Mouse (Mus musculus) forebrain, embryonic 16.5 days (tissue): ENCODE measurements around the gene Gatad2a. TPM values are rescaled to one million over a fixed set of nuclear protein-coding genes. Genes with fewer than 3 reads are reported as not detected.

Source experiments
- ATAC-seq: fragments of 200-750 bp; cut with Nextera tagmentation; 2 replicates; pipeline ENCODE4 v1.8.0; 2017; ENCODE audit warnings: mild to moderate bottlenecking, moderate library complexity
- H3K27ac ChIP-seq: fragments of 300-500 bp; sonication (generic); 2 replicates; pipeline ENCODE4 v1.5.1; 2014; ENCODE audit warnings: low read length, control low read depth
- H3K27me3 ChIP-seq: fragments of 300-500 bp; sonication (generic); replicated peaks from 2 replicates; pipeline ENCODE4 v1.6.1; 2014; ENCODE audit warnings: low read length; ENCODE audit not compliant: control insufficient read depth, insufficient read depth
- H3K36me3 ChIP-seq: fragments of 300-500 bp; sonication (generic); 2 replicates; pipeline ENCODE4 v1.6.1; 2014; ENCODE audit not compliant: control insufficient read depth, insufficient read depth
- H3K4me1 ChIP-seq: fragments of 300-500 bp; sonication (generic); replicated peaks from 2 replicates; pipeline ENCODE4 v1.6.1; 2014; ENCODE audit warnings: low read length; ENCODE audit not compliant: control insufficient read depth, insufficient read depth
- H3K4me2 ChIP-seq: fragments of 300-500 bp; sonication (generic); 2 replicates; pipeline ENCODE4 v1.6.1; 2014; ENCODE audit warnings: mild to moderate bottlenecking, low read length, control low read depth
- H3K4me3 ChIP-seq: fragments of 300-500 bp; sonication (generic); replicated peaks from 2 replicates; pipeline ENCODE4 v1.5.1; 2014; ENCODE audit warnings: mild to moderate bottlenecking, low read length, control low read depth
- H3K9ac ChIP-seq: fragments of 300-500 bp; sonication (generic); replicated peaks from 2 replicates; pipeline ENCODE4 v1.6.1; 2014; ENCODE audit warnings: low read depth, low read length, control low read depth
- H3K9me3 ChIP-seq: fragments of 300-500 bp; sonication (generic); 2 replicates; pipeline ENCODE4 v1.6.1; 2016; ENCODE audit warnings: low read length; ENCODE audit not compliant: control insufficient read depth
- WGBS: fragments of 180-500 bp; shearing (Covaris S2); extraction: QIAGEN DNeasy Blood & Tissue Kit; methylation state at CpG from one replicate; pipeline ENCODE4 v1.1.7; 2014; 5-methylcytosine and 5-hydroxymethylcytosine counted together
- polyA plus RNA-seq: library from polyadenylated mRNA; unstranded; fragments of >200 nt; fragmentation: Nextera tagmentation; extraction: Ambion mirVana; gene quantifications from 2 replicates; pipeline ENCODE4 v1.2.1, GENCODE M21; 2015

Gene Gatad2a
- polyA plus RNA-seq, 1 experiment from 2014 or later: 22.6 TPM

- Histone ChIP-seq H3K27ac (no peak overlapping the region), H3K36me3 (peaks cover 16% of the 10 kb centered on the region), H3K9me3 (no peaks in the 10 kb centered on the region), H3K4me2 (no peak overlapping the region), H3K27me3 (no peaks in the 10 kb centered on the region), H3K4me1 (peaks cover 7% of the 10 kb centered on the region), H3K9ac (no peak overlapping the region), H3K4me3 (no peak overlapping the region)
- no peak for ATAC-seq
- 46% methylated on average over 5 of the region's 5 CpGs for WGBS
Measured at GRCm38 (mm10) chr8:69915748-69916147, 80.4 kb downstream of the Gatad2a start.

- Histone ChIP-seq H3K9me3 (no peaks in the 10 kb centered on the region), H3K9ac (no peak overlapping the region), H3K4me3 (no peak overlapping the region), H3K36me3 (peaks cover 20% of the 10 kb centered on the region), H3K27ac (no peak overlapping the region), H3K4me1 (no peaks in the 10 kb centered on the region), H3K4me2 (no peak overlapping the region), H3K27me3 (no peaks in the 10 kb centered on the region)
- no peak for ATAC-seq
- WGBS: 92% methylated on average over 4 of the region's 4 CpGs
Measured at GRCm38 (mm10) chr8:69914526-69914925, 81.7 kb downstream of the Gatad2a start.

GRCm38 (mm10) chr8:69912478-69913074 is 83.6 kb downstream of the Gatad2a start:
- Histone ChIP-seq H3K9ac (no peak overlapping the region), H3K4me2 (no peak overlapping the region), H3K36me3 (peaks cover 26% of the 10 kb centered on the region), H3K27ac (no peak overlapping the region), H3K4me1 (no peaks in the 10 kb centered on the region), H3K27me3 (no peaks in the 10 kb centered on the region), H3K4me3 (no peak overlapping the region), H3K9me3 (no peaks in the 10 kb centered on the region)
- WGBS: 88% methylated on average over 12 of the region's 12 CpGs
- ATAC-seq: no peak

GRCm38 (mm10) chr8:69911917-69912316 is 84.3 kb downstream of the Gatad2a start:
- no peak for ATAC-seq
- H3K27ac ChIP-seq: no peak overlapping the region
- H3K36me3 ChIP-seq: peaks cover 26% of the 10 kb centered on the region
- no peaks in the 10 kb centered on the region for H3K9me3 ChIP-seq
- H3K4me3 ChIP-seq: no peak overlapping the region
- no peak overlapping the region for H3K9ac ChIP-seq
- no peaks in the 10 kb centered on the region for H3K27me3 ChIP-seq
- 94% methylated on average over 13 of the region's 13 CpGs for WGBS
- H3K4me1 ChIP-seq: no peaks in the 10 kb centered on the region
- no peak overlapping the region for H3K4me2 ChIP-seq

- ATAC-seq: no peak
- WGBS: 80% methylated on average over 2 of the region's 2 CpGs
- H3K9me3 ChIP-seq: no peaks in the 10 kb centered on the region
- H3K4me2 ChIP-seq: no peak overlapping the region
- no peak overlapping the region for H3K9ac ChIP-seq
- no peaks in the 10 kb centered on the region for H3K27me3 ChIP-seq
- H3K36me3 ChIP-seq: peaks cover 11% of the 10 kb centered on the region; the same call in 1 of the 2 replicates
- no peak overlapping the region for H3K27ac ChIP-seq
- H3K4me3 ChIP-seq: no peak overlapping the region
- H3K4me1 ChIP-seq: peaks cover 9% of the 10 kb centered on the region
Measured at GRCm38 (mm10) chr8:69907106-69907505, 89.1 kb downstream of the Gatad2a start.

GRCm38 (mm10) chr8:69906260-69906659 is 89.9 kb downstream of the Gatad2a start:
- Histone ChIP-seq H3K36me3 (peaks cover 11% of the 10 kb centered on the region; the same call in 1 of the 2 replicates), H3K9ac (no peak overlapping the region), H3K4me1 (peaks cover 14% of the 10 kb centered on the region), H3K9me3 (no peaks in the 10 kb centered on the region), H3K4me2 (no peak overlapping the region), H3K27me3 (no peaks in the 10 kb centered on the region), H3K27ac (no peak overlapping the region), H3K4me3 (no peak overlapping the region)
- no peak for ATAC-seq
- 89% methylated on average over 2 of the region's 2 CpGs for WGBS

- Histone ChIP-seq H3K9me3 (no peaks in the 10 kb centered on the region), H3K4me2 (no peak overlapping the region), H3K27ac (no peak overlapping the region), H3K36me3 (peaks cover 4% of the 10 kb centered on the region; the same call in 1 of the 2 replicates), H3K27me3 (no peaks in the 10 kb centered on the region), H3K9ac (no peak overlapping the region), H3K4me3 (no peak overlapping the region), H3K4me1 (peaks cover 26% of the 10 kb centered on the region)
- no peak for ATAC-seq
- 80% methylated on average over 8 of the region's 8 CpGs for WGBS
Measured at GRCm38 (mm10) chr8:69904096-69904495, 92.1 kb downstream of the Gatad2a start.

- under 1% methylated on average over 45 of the region's 45 CpGs for WGBS
- H3K4me1 ChIP-seq: peaks cover 26% of the 10 kb centered on the region
- peak overlapping the region; percentile 67 for H3K9ac ChIP-seq
- H3K4me2 ChIP-seq: peak overlapping the region; percentile 98
- peaks cover 3% of the 10 kb centered on the region; the same call in 1 of the 2 replicates for H3K36me3 ChIP-seq
- ATAC-seq: peak; percentile 88
- H3K4me3 ChIP-seq: peak overlapping the region; percentile 86
- peak overlapping the region; percentile 87 for H3K27ac ChIP-seq
- no peaks in the 10 kb centered on the region for H3K27me3 ChIP-seq
- H3K9me3 ChIP-seq: no peaks in the 10 kb centered on the region
Measured at GRCm38 (mm10) chr8:69903063-69903542, 93.1 kb downstream of the Gatad2a start.

GRCm38 (mm10) chr8:69902163-69903062 is 93.8 kb downstream of the Gatad2a start, which contains the start of the genes Tssk6, Ndufa13 and Yjefn3:
Gene Tssk6 (plus strand): TSS chr8:69902184.
Gene Ndufa13 (minus strand): TSS chr8:69902558.
Gene Yjefn3 (minus strand): TSS chr8:69902712.
- Histone ChIP-seq H3K27ac (peak within 1 kb of the TSS; percentile 88), H3K9ac (peak within 1 kb of the TSS; percentile 80), H3K4me2 (peak within 1 kb of the TSS; percentile 98), H3K4me3 (peak within 1 kb of the TSS; percentile 86), H3K9me3 (no peaks in the 10 kb centered on the region), H3K36me3 (no peaks in the 10 kb centered on the region), H3K27me3 (no peaks in the 10 kb centered on the region), H3K4me1 (peaks cover 31% of the 10 kb centered on the region)
- peak; percentile 2 for ATAC-seq
- 4% methylated on average over 89 of the region's 89 CpGs for WGBS
